Mouse (Mus musculus) olfactory bulb, adult 2 months (tissue): ENCODE measurements around the gene Nt5c2.

ENCODE experiments used
- CTCF ChIP-seq: fragments of 200-500 bp; IDR thresholded peaks from 2 replicates; pipeline ENCODE4 v1.5.1; 2012; ENCODE audit warnings: low read depth, mild to moderate bottlenecking, low read length, moderate library complexity; ENCODE audit not compliant: insufficient read depth
- POLR2A ChIP-seq: fragments of 200-500 bp; IDR thresholded peaks from 2 replicates; pipeline ENCODE4 v1.6.1; 2012; ENCODE audit warnings: mild to moderate bottlenecking, low read depth, low read length, moderate library complexity; ENCODE audit not compliant: insufficient read depth

DNA sequence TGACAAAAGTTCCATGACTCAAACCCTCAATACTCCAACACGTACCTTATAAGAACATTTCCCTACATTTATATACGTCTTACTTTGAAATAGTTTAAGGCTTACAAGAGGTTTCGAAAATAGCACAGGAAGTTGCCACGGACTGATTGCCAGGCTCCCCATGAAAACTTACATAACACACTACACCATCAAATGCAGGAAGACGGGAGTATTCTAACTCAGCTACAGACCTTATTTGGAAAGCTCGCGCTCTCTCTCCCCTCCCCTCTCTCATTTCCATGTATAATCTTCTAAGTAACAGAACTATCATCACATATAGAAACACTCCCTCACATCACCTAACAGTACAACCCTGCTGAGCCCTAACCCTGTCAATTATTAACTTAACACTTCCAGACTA is 5.5 kb downstream of the Nt5c2 start:
- TF ChIP-seq CTCF (no peak), POLR2A (no peak)
